Mouse (Mus musculus): ENCODE results near the gene Vmn2r79. TPM values are rescaled to one million over a fixed set of nuclear protein-coding genes. Genes with fewer than 3 reads are reported as not detected.

The Vmn2r79 gene
- polyA plus RNA-seq (2015; fragmentation: Nextera tagmentation; extraction: Ambion mirVana), result not detected in 2 replicates

GRCm38 (mm10) chr7:86995815-86996214 is at the start of gene Vmn2r79:
Vmn2r79 (plus strand) TSS chr7:86996115.

Other genes starting within 250 kb of the Vmn2r79 start
- gene Folh1, start 220.2 kb upstream of the Vmn2r79 start, polyA plus RNA-seq (2015; fragmentation: Nextera tagmentation; extraction: Ambion mirVana), result 0.13 and 0.18 TPM in 2 replicates
- not detected in 2 replicates for gene Vmn2r77, start 201.1 kb upstream of the Vmn2r79 start, polyA plus RNA-seq (2015; fragmentation: Nextera tagmentation; extraction: Ambion mirVana)
- gene Vmn2r78, start 81.0 kb upstream of the Vmn2r79 start, polyA plus RNA-seq (2015; fragmentation: Nextera tagmentation; extraction: Ambion mirVana), result not detected in 2 replicates
- gene Nox4, start 250.0 kb downstream of the Vmn2r79 start, polyA plus RNA-seq (2015; fragmentation: Nextera tagmentation; extraction: Ambion mirVana), result 0.90 and 1.1 TPM in 2 replicates